Mouse (Mus musculus) liver, postnatal 0 days (tissue): ENCODE measurements around the gene Chd6. TPM values are rescaled to one million over a fixed set of nuclear protein-coding genes. Genes with fewer than 3 reads are reported as not detected.

Experiments used
- ATAC-seq: fragments of 200-750 bp; cut with Nextera tagmentation; 2 replicates; pipeline ENCODE4 v1.8.0; 2017; ENCODE audit warnings: mild to moderate bottlenecking, moderate library complexity
- DNase-seq: peaks from one replicate; pipeline ENCODE4 v3.0.0-alpha.2; 2016
- H3K27ac ChIP-seq: fragments of 300-500 bp; sonication (generic); 2 replicates; pipeline ENCODE4 v1.5.1; 2014; ENCODE audit warnings: antibody characterized with exemption, moderate library complexity, mild to moderate bottlenecking, low read depth
- H3K27me3 ChIP-seq: fragments of 300-500 bp; sonication (generic); 2 replicates; pipeline ENCODE4 v1.6.1; 2014; ENCODE audit warnings: low read length, control low read depth, mixed read lengths; ENCODE audit not compliant: insufficient read depth
- H3K36me3 ChIP-seq: fragments of 300-500 bp; sonication (generic); replicated peaks from 2 replicates; pipeline ENCODE4 v1.6.1; 2014; ENCODE audit warnings: mild to moderate bottlenecking, control low read depth, low read length, moderate library complexity, mixed read lengths; ENCODE audit not compliant: insufficient read depth
- H3K4me1 ChIP-seq: fragments of 300-500 bp; sonication (generic); 2 replicates; pipeline ENCODE4 v1.6.1; 2014; ENCODE audit warnings: antibody characterized with exemption, mild to moderate bottlenecking, control low read depth; ENCODE audit not compliant: insufficient read depth
- H3K4me2 ChIP-seq: fragments of 300-500 bp; sonication (generic); 2 replicates; pipeline ENCODE4 v1.6.1; 2014; ENCODE audit warnings: low read depth, mild to moderate bottlenecking, low read length, moderate library complexity, mixed read lengths
- H3K4me3 ChIP-seq: fragments of 300-500 bp; sonication (generic); 2 replicates; pipeline ENCODE4 v1.5.1; 2014; ENCODE audit warnings: low read depth, low read length
- H3K9ac ChIP-seq: fragments of 300-500 bp; sonication (generic); replicated peaks from 2 replicates; pipeline ENCODE4 v1.6.1; 2014; ENCODE audit warnings: mild to moderate bottlenecking, moderate library complexity
- H3K9me3 ChIP-seq: fragments of 300-500 bp; sonication (generic); 2 replicates; pipeline ENCODE4 v1.6.1; 2016; ENCODE audit warnings: mild to moderate bottlenecking, control low read depth, low read length, mixed read lengths
- CTCF ChIP-seq: sonication (generic); IDR thresholded peaks from 2 replicates; pipeline ENCODE4 v1.5.1; 2016; ENCODE audit warnings: antibody characterized with exemption, low read depth
- EP300 ChIP-seq: IDR thresholded peaks from 2 replicates; pipeline ENCODE4 v1.6.1; 2016; ENCODE audit warnings: antibody characterized with exemption, low read depth, mild to moderate bottlenecking
- WGBS: fragments of 180-500 bp; shearing (Covaris S2); extraction: QIAGEN DNeasy Blood & Tissue Kit; methylation state at CpG from one replicate; pipeline ENCODE4 v1.1.7; 2014; ENCODE audit not compliant: insufficient replicate concordance; 5-methylcytosine and 5-hydroxymethylcytosine counted together
- polyA plus RNA-seq: library from polyadenylated mRNA; unstranded; fragments of >200 nt; fragmentation: Nextera tagmentation; extraction: Ambion mirVana; gene quantifications from 2 replicates; pipeline ENCODE4 v1.2.1, GENCODE M21; 2015

The Chd6 gene
- polyA plus RNA-seq = 4.0 and 4.6 TPM in 2 replicates

GRCm38 (mm10) chr2:161108933-161109371, at the start of gene Chd6:
Chd6 (minus strand) TSS chr2:161109075.
- peak; percentile 98 for ATAC-seq
- Histone ChIP-seq H3K9me3 (no peaks in the 10 kb centered on the region), H3K9ac (peak within 1 kb of the TSS; percentile 86), H3K4me3 (peak within 1 kb of the TSS; percentile 72), H3K4me1 (peaks cover 8% of the 10 kb centered on the region), H3K36me3 (no peaks in the 10 kb centered on the region), H3K27me3 (no peaks in the 10 kb centered on the region), H3K4me2 (peak within 1 kb of the TSS; percentile 98), H3K27ac (peak within 1 kb of the TSS; percentile 97)
- no peak for TF ChIP-seq CTCF
- TF ChIP-seq EP300 = no peak
- WGBS = under 1% methylated on average over 26 of the region's 27 CpGs
- DNase-seq = peak; percentile 96

- Histone ChIP-seq H3K4me1 (no peaks in the 10 kb centered on the region), H3K4me3 (no peak overlapping the region), H3K36me3 (no peaks in the 10 kb centered on the region), H3K27me3 (no peaks in the 10 kb centered on the region), H3K27ac (no peak overlapping the region), H3K9ac (no peak overlapping the region), H3K9me3 (no peaks in the 10 kb centered on the region), H3K4me2 (no peak overlapping the region)
- DNase-seq (no peak), ATAC-seq (no peak)
- TF ChIP-seq EP300 = no peak
- TF ChIP-seq CTCF = no peak
- WGBS = 67% methylated on average over 7 of the region's 7 CpGs
These were observed 41.3 kb upstream of the Chd6 start for GRCm38 (mm10) chr2:161150004-161150842.

- Histone ChIP-seq H3K27ac (no peak overlapping the region), H3K9me3 (no peaks in the 10 kb centered on the region), H3K4me2 (no peak overlapping the region), H3K36me3 (no peaks in the 10 kb centered on the region), H3K4me3 (no peak overlapping the region), H3K27me3 (no peaks in the 10 kb centered on the region), H3K4me1 (no peaks in the 10 kb centered on the region), H3K9ac (no peak overlapping the region)
- TF ChIP-seq CTCF (no peak), EP300 (no peak)
- ATAC-seq (no peak), DNase-seq (no peak)
- WGBS = 50% methylated on average over 3 of the region's 3 CpGs
These were observed 39.6 kb upstream of the Chd6 start for GRCm38 (mm10) chr2:161148428-161149020.

- no peaks in the 10 kb centered on the region for H3K4me1 ChIP-seq
- H3K4me2 ChIP-seq = no peak overlapping the region
- no peak for DNase-seq
- no peaks in the 10 kb centered on the region for H3K36me3 ChIP-seq
- H3K27me3 ChIP-seq = no peaks in the 10 kb centered on the region
- H3K9me3 ChIP-seq = no peaks in the 10 kb centered on the region
- no peak for TF ChIP-seq EP300
- no peak for TF ChIP-seq CTCF
- H3K4me3 ChIP-seq = no peak overlapping the region
- WGBS = 60% methylated on average over 4 of the region's 4 CpGs
- ATAC-seq = no peak
- H3K27ac ChIP-seq = no peak overlapping the region
- no peak overlapping the region for H3K9ac ChIP-seq
These were observed 39.0 kb upstream of the Chd6 start for GRCm38 (mm10) chr2:161147656-161148427.

- Histone ChIP-seq H3K9ac (no peak overlapping the region), H3K4me1 (no peaks in the 10 kb centered on the region), H3K27ac (no peak overlapping the region), H3K4me2 (no peak overlapping the region), H3K36me3 (no peaks in the 10 kb centered on the region), H3K4me3 (no peak overlapping the region), H3K27me3 (no peaks in the 10 kb centered on the region), H3K9me3 (no peaks in the 10 kb centered on the region)
- ATAC-seq (no peak), DNase-seq (no peak)
- WGBS = 62% methylated on average over 4 of the region's 4 CpGs
- TF ChIP-seq EP300 (no peak), CTCF (no peak)
These were observed 35.9 kb upstream of the Chd6 start for GRCm38 (mm10) chr2:161144799-161145198.
